Mouse (Mus musculus): ENCODE results near the gene Syt2. TPM values are rescaled to one million over a fixed set of nuclear protein-coding genes. Genes with fewer than 3 reads are reported as not detected.

The Syt2 gene
- polyA plus RNA-seq, 1 experiment from 2014 or later: 0.84 TPM

DNA sequence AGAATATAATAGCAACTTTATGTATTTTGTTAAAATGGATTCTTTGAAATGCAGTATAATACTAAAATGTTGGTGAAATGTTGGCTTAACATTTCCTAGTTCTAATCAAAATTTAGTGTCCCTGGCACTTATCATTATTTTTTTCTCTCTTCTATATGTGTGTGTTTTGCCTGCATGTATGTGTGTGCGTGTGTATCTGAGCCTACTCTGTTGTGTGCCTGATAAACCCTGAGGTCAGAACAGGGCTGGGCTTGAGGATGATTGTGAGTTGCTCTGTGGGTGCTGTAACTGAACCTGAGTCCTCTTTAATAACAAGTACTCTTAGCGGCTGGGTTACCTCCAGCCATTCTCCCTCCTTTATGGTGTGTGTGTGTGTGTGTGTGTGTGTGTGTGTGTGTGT is 31.5 kb upstream of the Syt2 start:
- no peaks in the 10 kb centered on the region for H3K27me3 ChIP-seq (ENCODE audit: control insufficient read depth, insufficient read depth, low read length)
- ATAC-seq (replicated peaks; ENCODE audit: low FRiP score): no peak
- no peak overlapping the region for H3K9ac ChIP-seq (ENCODE audit: low read length)
- H3K9me3 ChIP-seq (ENCODE audit: control insufficient read depth, low read length): no peaks in the 10 kb centered on the region
- 90% methylated on average over 2 of the region's 2 CpGs for WGBS
- H3K36me3 ChIP-seq (ENCODE audit: control insufficient read depth, insufficient read depth, low read length): peaks cover 24% of the 10 kb centered on the region; the same call in 1 of the 2 replicates
- no peaks in the 10 kb centered on the region for H3K4me1 ChIP-seq (replicated peaks; ENCODE audit: control insufficient read depth, insufficient read depth, low read length)
- H3K4me3 ChIP-seq (ENCODE audit: low read depth, low read length): no peak overlapping the region
- no peak overlapping the region for H3K4me2 ChIP-seq (ENCODE audit: low read depth, low read length, severe bottlenecking)
- DNase-seq (ENCODE audit: low spot score): no peak
- no peak overlapping the region for H3K27ac ChIP-seq (ENCODE audit: low read depth, low read length)

GRCm38 (mm10) chr1:134617656-134618055 is 28.8 kb upstream of the Syt2 start:
- no peak overlapping the region for H3K4me2 ChIP-seq (ENCODE audit: low read depth, low read length, severe bottlenecking)
- no peaks in the 10 kb centered on the region for H3K27me3 ChIP-seq (ENCODE audit: control insufficient read depth, insufficient read depth, low read length)
- H3K4me3 ChIP-seq (ENCODE audit: low read depth, low read length): no peak overlapping the region
- no peaks in the 10 kb centered on the region for H3K4me1 ChIP-seq (replicated peaks; ENCODE audit: control insufficient read depth, insufficient read depth, low read length)
- DNase-seq (ENCODE audit: low spot score) (no peak), ATAC-seq (replicated peaks; ENCODE audit: low FRiP score) (no peak)
- 89% methylated on average over 9 of the region's 9 CpGs for WGBS
- no peaks in the 10 kb centered on the region for H3K9me3 ChIP-seq (ENCODE audit: control insufficient read depth, low read length)
- H3K9ac ChIP-seq (ENCODE audit: low read length): no peak overlapping the region
- no peak overlapping the region for H3K27ac ChIP-seq (ENCODE audit: low read depth, low read length)
- peaks cover 32% of the 10 kb centered on the region for H3K36me3 ChIP-seq (ENCODE audit: control insufficient read depth, insufficient read depth, low read length)

DNA sequence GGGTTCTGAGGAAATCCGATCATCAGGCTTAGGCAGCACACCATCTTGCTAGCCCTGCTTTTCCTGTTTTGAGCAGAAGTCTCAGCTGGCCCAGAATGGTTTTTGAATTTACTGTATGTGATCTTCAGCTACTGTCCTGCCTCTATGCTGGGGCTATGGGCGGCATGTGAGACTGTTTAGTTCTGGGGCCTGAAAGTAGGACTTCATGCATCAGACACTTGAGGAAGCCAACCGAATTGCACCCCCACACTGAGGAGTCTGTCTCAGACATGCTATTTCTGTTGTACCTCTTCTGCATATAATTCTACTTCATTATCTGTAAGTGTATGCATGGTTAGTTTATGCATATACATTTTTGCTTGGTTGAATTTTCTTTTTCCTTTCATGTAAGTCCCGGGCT is 21.2 kb upstream of the Syt2 start:
- H3K36me3 ChIP-seq (ENCODE audit: control insufficient read depth, insufficient read depth, low read length): peaks cover 21% of the 10 kb centered on the region
- no peak overlapping the region for H3K9ac ChIP-seq (ENCODE audit: low read length)
- no peak overlapping the region for H3K4me3 ChIP-seq (ENCODE audit: low read depth, low read length)
- WGBS: 89% methylated on average over 4 of the region's 4 CpGs
- H3K27me3 ChIP-seq (ENCODE audit: control insufficient read depth, insufficient read depth, low read length): no peaks in the 10 kb centered on the region
- DNase-seq (ENCODE audit: low spot score): no peak
- no peaks in the 10 kb centered on the region for H3K9me3 ChIP-seq (ENCODE audit: control insufficient read depth, low read length)
- no peak overlapping the region for H3K27ac ChIP-seq (ENCODE audit: low read depth, low read length)
- H3K4me2 ChIP-seq (ENCODE audit: low read depth, low read length, severe bottlenecking): no peak overlapping the region
- ATAC-seq (replicated peaks; ENCODE audit: low FRiP score): no peak
- no peaks in the 10 kb centered on the region for H3K4me1 ChIP-seq (replicated peaks; ENCODE audit: control insufficient read depth, insufficient read depth, low read length)

- no peak overlapping the region for H3K27ac ChIP-seq (ENCODE audit: low read depth, low read length)
- WGBS: 95% methylated on average over 10 of the region's 10 CpGs
- no peaks in the 10 kb centered on the region for H3K4me1 ChIP-seq (replicated peaks; ENCODE audit: control insufficient read depth, insufficient read depth, low read length)
- peaks cover 24% of the 10 kb centered on the region for H3K36me3 ChIP-seq (ENCODE audit: control insufficient read depth, insufficient read depth, low read length)
- no peaks in the 10 kb centered on the region for H3K27me3 ChIP-seq (ENCODE audit: control insufficient read depth, insufficient read depth, low read length)
- ATAC-seq (replicated peaks; ENCODE audit: low FRiP score) (no peak), DNase-seq (ENCODE audit: low spot score) (no peak)
- no peak overlapping the region for H3K9ac ChIP-seq (ENCODE audit: low read length)
- no peak overlapping the region for H3K4me2 ChIP-seq (ENCODE audit: low read depth, low read length, severe bottlenecking)
- no peak overlapping the region for H3K4me3 ChIP-seq (ENCODE audit: low read depth, low read length)
- no peaks in the 10 kb centered on the region for H3K9me3 ChIP-seq (ENCODE audit: control insufficient read depth, low read length)
Observed at GRCm38 (mm10) chr1:134629455-134629854, 17.0 kb upstream of the Syt2 start.

GRCm38 (mm10) chr1:134634296-134634695 is 12.2 kb upstream of the Syt2 start:
- no peaks in the 10 kb centered on the region for H3K9me3 ChIP-seq (ENCODE audit: control insufficient read depth, low read length)
- peaks cover 12% of the 10 kb centered on the region; the same call in 1 of the 2 replicates for H3K36me3 ChIP-seq (ENCODE audit: control insufficient read depth, insufficient read depth, low read length)
- no peak overlapping the region for H3K4me2 ChIP-seq (ENCODE audit: low read depth, low read length, severe bottlenecking)
- no peak overlapping the region for H3K4me3 ChIP-seq (ENCODE audit: low read depth, low read length)
- ATAC-seq (replicated peaks; ENCODE audit: low FRiP score) (no peak), DNase-seq (ENCODE audit: low spot score) (no peak)
- no peaks in the 10 kb centered on the region for H3K4me1 ChIP-seq (replicated peaks; ENCODE audit: control insufficient read depth, insufficient read depth, low read length)
- no peak overlapping the region for H3K27ac ChIP-seq (ENCODE audit: low read depth, low read length)
- H3K9ac ChIP-seq (ENCODE audit: low read length): no peak overlapping the region
- H3K27me3 ChIP-seq (ENCODE audit: control insufficient read depth, insufficient read depth, low read length): no peaks in the 10 kb centered on the region
- WGBS: 81% methylated on average over 7 of the region's 7 CpGs

DNA sequence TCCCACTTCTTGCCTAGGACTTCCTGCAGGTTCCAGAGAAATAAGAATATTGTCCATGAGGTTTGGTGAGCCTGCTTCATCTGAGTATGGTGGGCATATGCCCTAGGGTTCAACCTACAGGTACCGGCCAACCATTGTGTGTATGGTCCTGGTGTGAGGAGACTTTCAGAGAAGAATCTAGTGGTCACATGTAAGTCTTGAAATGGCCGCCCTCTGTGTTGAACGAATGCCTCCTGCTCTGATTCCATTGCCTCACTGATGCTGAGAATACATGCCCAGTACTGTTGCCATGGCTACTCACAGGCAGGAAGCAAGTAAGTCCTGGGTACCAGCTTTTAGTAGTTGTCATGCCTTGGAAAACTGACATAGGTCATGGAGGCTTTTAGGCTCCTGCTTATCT is 10.2 kb upstream of the Syt2 start:
- Histone ChIP-seq H3K4me2 (ENCODE audit: low read depth, low read length, severe bottlenecking) (no peak overlapping the region), H3K9ac (ENCODE audit: low read length) (no peak overlapping the region), H3K4me3 (ENCODE audit: low read depth, low read length) (no peak overlapping the region), H3K36me3 (ENCODE audit: control insufficient read depth, insufficient read depth, low read length) (peaks cover 6% of the 10 kb centered on the region; the same call in 1 of the 2 replicates), H3K4me1 (replicated peaks; ENCODE audit: control insufficient read depth, insufficient read depth, low read length) (no peaks in the 10 kb centered on the region), H3K9me3 (ENCODE audit: control insufficient read depth, low read length) (no peaks in the 10 kb centered on the region), H3K27me3 (ENCODE audit: control insufficient read depth, insufficient read depth, low read length) (no peaks in the 10 kb centered on the region; the same call in 1 of the 2 replicates), H3K27ac (ENCODE audit: low read depth, low read length) (no peak overlapping the region)
- 88% methylated on average over 3 of the region's 3 CpGs for WGBS
- ATAC-seq (replicated peaks; ENCODE audit: low FRiP score) (no peak), DNase-seq (ENCODE audit: low spot score) (no peak)

GRCm38 (mm10) chr1:134636684-134637083 is 9.8 kb upstream of the Syt2 start:
- Histone ChIP-seq H3K4me3 (ENCODE audit: low read depth, low read length) (no peak overlapping the region), H3K36me3 (ENCODE audit: control insufficient read depth, insufficient read depth, low read length) (peaks cover 6% of the 10 kb centered on the region; the same call in 1 of the 2 replicates), H3K4me1 (replicated peaks; ENCODE audit: control insufficient read depth, insufficient read depth, low read length) (no peaks in the 10 kb centered on the region), H3K9ac (ENCODE audit: low read length) (no peak overlapping the region), H3K27ac (ENCODE audit: low read depth, low read length) (no peak overlapping the region), H3K9me3 (ENCODE audit: control insufficient read depth, low read length) (no peaks in the 10 kb centered on the region), H3K4me2 (ENCODE audit: low read depth, low read length, severe bottlenecking) (no peak overlapping the region), H3K27me3 (ENCODE audit: control insufficient read depth, insufficient read depth, low read length) (no peaks in the 10 kb centered on the region; the same call in 1 of the 2 replicates)
- 14% methylated on average over 3 of the region's 3 CpGs for WGBS
- ATAC-seq (replicated peaks; ENCODE audit: low FRiP score) (no peak), DNase-seq (ENCODE audit: low spot score) (peak; percentile 51)

GRCm38 (mm10) chr1:134638041-134638440 is 8.4 kb upstream of the Syt2 start:
- Histone ChIP-seq H3K36me3 (ENCODE audit: control insufficient read depth, insufficient read depth, low read length) (no peaks in the 10 kb centered on the region), H3K4me3 (ENCODE audit: low read depth, low read length) (no peak overlapping the region), H3K4me1 (replicated peaks; ENCODE audit: control insufficient read depth, insufficient read depth, low read length) (no peaks in the 10 kb centered on the region), H3K4me2 (ENCODE audit: low read depth, low read length, severe bottlenecking) (no peak overlapping the region), H3K27me3 (ENCODE audit: control insufficient read depth, insufficient read depth, low read length) (peaks cover 3% of the 10 kb centered on the region; the same call in 1 of the 2 replicates), H3K27ac (ENCODE audit: low read depth, low read length) (no peak overlapping the region), H3K9ac (ENCODE audit: low read length) (no peak overlapping the region), H3K9me3 (ENCODE audit: control insufficient read depth, low read length) (no peaks in the 10 kb centered on the region)
- ATAC-seq (replicated peaks; ENCODE audit: low FRiP score) (no peak), DNase-seq (ENCODE audit: low spot score) (peak; percentile 42)
- WGBS: 50% methylated on average over 3 of the region's 3 CpGs

GRCm38 (mm10) chr1:134638522-134638921 is 8.0 kb upstream of the Syt2 start:
- H3K9me3 ChIP-seq (ENCODE audit: control insufficient read depth, low read length): no peaks in the 10 kb centered on the region
- no peak overlapping the region for H3K27ac ChIP-seq (ENCODE audit: low read depth, low read length)
- peaks cover 5% of the 10 kb centered on the region; the same call in 1 of the 2 replicates for H3K27me3 ChIP-seq (ENCODE audit: control insufficient read depth, insufficient read depth, low read length)
- no peak overlapping the region for H3K4me3 ChIP-seq (ENCODE audit: low read depth, low read length)
- H3K4me2 ChIP-seq (ENCODE audit: low read depth, low read length, severe bottlenecking): no peak overlapping the region
- peak; percentile 71 for DNase-seq (ENCODE audit: low spot score)
- no peaks in the 10 kb centered on the region for H3K4me1 ChIP-seq (replicated peaks; ENCODE audit: control insufficient read depth, insufficient read depth, low read length)
- no peak overlapping the region for H3K9ac ChIP-seq (ENCODE audit: low read length)
- WGBS: 37% methylated on average over 7 of the region's 7 CpGs
- no peak for ATAC-seq (replicated peaks; ENCODE audit: low FRiP score)
- no peaks in the 10 kb centered on the region for H3K36me3 ChIP-seq (ENCODE audit: control insufficient read depth, insufficient read depth, low read length)
